Mouse (Mus musculus): ENCODE measurements around the gene Thumpd3. TPM values are rescaled to one million over a fixed set of nuclear protein-coding genes. Genes with fewer than 3 reads are reported as not detected.

The Thumpd3 gene
- polyA plus RNA-seq (2016; fragmentation: Nextera tagmentation; extraction: Ambion mirVana), result 61.0 and 66.1 TPM in 2 replicates

GRCm38 (mm10) chr6:113046041-113046975 lies at the start of gene Thumpd3:
Gene Thumpd3 (plus strand): TSS chr6:113046225.
- H3K36me3 ChIP-seq, result peaks cover 33% of the 10 kb centered on the region

GRCm38 (mm10) chr6:112999199-112999598 lies 46.8 kb upstream of the Thumpd3 start:
- Histone ChIP-seq H3K27ac (no peak overlapping the region), H3K36me3 (no peaks in the 10 kb centered on the region), H3K27me3 (ENCODE audit: insufficient read depth, poor library complexity, severe bottlenecking) (no peaks in the 10 kb centered on the region), H3K4me1 (replicated peaks) (peaks cover 12% of the 10 kb centered on the region), H3K9me3 (no peaks in the 10 kb centered on the region), H3K4me3 (no peak overlapping the region)
- DNase-seq (ENCODE audit: low spot score), result no peak
- 50% methylated on average over 2 of the region's 2 CpGs for WGBS

More at GRCm38 (mm10) chr6:113046041-113046975, at the start of gene Thumpd3:
- Histone ChIP-seq H3K4me3 (peak within 1 kb of the TSS; percentile 68), H3K27ac (peak within 1 kb of the TSS; percentile 91), H3K27me3 (ENCODE audit: insufficient read depth, poor library complexity, severe bottlenecking) (no peaks in the 10 kb centered on the region), H3K9me3 (no peaks in the 10 kb centered on the region), H3K4me1 (replicated peaks) (peaks cover 29% of the 10 kb centered on the region)
- peak; percentile 99 for DNase-seq (ENCODE audit: low spot score)
- WGBS, result 1% methylated on average over 59 of the region's 59 CpGs

- Histone ChIP-seq H3K4me1 (replicated peaks) (peaks cover 15% of the 10 kb centered on the region), H3K9me3 (no peaks in the 10 kb centered on the region), H3K27ac (peak overlapping the region; percentile 75), H3K36me3 (no peaks in the 10 kb centered on the region), H3K27me3 (ENCODE audit: insufficient read depth, poor library complexity, severe bottlenecking) (no peaks in the 10 kb centered on the region), H3K4me3 (no peak overlapping the region)
- peak; percentile 87 for DNase-seq (ENCODE audit: low spot score)
- 40% methylated on average over 11 of the region's 11 CpGs for WGBS
Measured at GRCm38 (mm10) chr6:113000666-113001287, 45.2 kb upstream of the Thumpd3 start.

- 76% methylated on average over 12 of the region's 12 CpGs for WGBS
- no peaks in the 10 kb centered on the region for H3K27me3 ChIP-seq (ENCODE audit: insufficient read depth, poor library complexity, severe bottlenecking)
- no peak overlapping the region for H3K27ac ChIP-seq
Measured at GRCm38 (mm10) chr6:113001719-113002118, 44.3 kb upstream of the Thumpd3 start.

GRCm38 (mm10) chr6:113003313-113004111 lies 42.5 kb upstream of the Thumpd3 start:
- Histone ChIP-seq H3K9me3 (no peaks in the 10 kb centered on the region), H3K4me3 (no peak overlapping the region), H3K4me1 (replicated peaks) (peaks cover 17% of the 10 kb centered on the region), H3K27me3 (ENCODE audit: insufficient read depth, poor library complexity, severe bottlenecking) (no peaks in the 10 kb centered on the region), H3K36me3 (no peaks in the 10 kb centered on the region), H3K27ac (no peak overlapping the region)
- DNase-seq (ENCODE audit: low spot score), result no peak
- WGBS, result 94% methylated on average over 10 of the region's 10 CpGs

More at GRCm38 (mm10) chr6:113001719-113002118, 44.3 kb upstream of the Thumpd3 start:
- DNase-seq (ENCODE audit: low spot score), result no peak
- H3K36me3 ChIP-seq, result no peaks in the 10 kb centered on the region
- H3K4me3 ChIP-seq, result no peak overlapping the region
- H3K4me1 ChIP-seq (replicated peaks), result peaks cover 15% of the 10 kb centered on the region
- no peaks in the 10 kb centered on the region for H3K9me3 ChIP-seq

GRCm38 (mm10) chr6:113006833-113007232 lies 39.2 kb upstream of the Thumpd3 start:
- Histone ChIP-seq H3K27me3 (ENCODE audit: insufficient read depth, poor library complexity, severe bottlenecking) (no peaks in the 10 kb centered on the region), H3K27ac (no peak overlapping the region)
- WGBS, result 61% methylated on average over 2 of the region's 2 CpGs

GRCm38 (mm10) chr6:113011886-113012285 lies 34.1 kb upstream of the Thumpd3 start:
- Histone ChIP-seq H3K4me3 (no peak overlapping the region), H3K4me1 (replicated peaks) (peaks cover 48% of the 10 kb centered on the region), H3K27ac (peak overlapping the region; percentile 89), H3K36me3 (no peaks in the 10 kb centered on the region), H3K9me3 (no peaks in the 10 kb centered on the region), H3K27me3 (ENCODE audit: insufficient read depth, poor library complexity, severe bottlenecking) (no peaks in the 10 kb centered on the region)
- 41% methylated on average over 2 of the region's 2 CpGs for WGBS
- DNase-seq (ENCODE audit: low spot score), result no peak

More at GRCm38 (mm10) chr6:113006833-113007232, 39.2 kb upstream of the Thumpd3 start:
- DNase-seq (ENCODE audit: low spot score), result no peak
- H3K9me3 ChIP-seq, result no peaks in the 10 kb centered on the region
- H3K4me3 ChIP-seq, result no peak overlapping the region
- H3K4me1 ChIP-seq (replicated peaks), result peaks cover 24% of the 10 kb centered on the region
- H3K36me3 ChIP-seq, result no peaks in the 10 kb centered on the region

- DNase-seq (ENCODE audit: low spot score), result peak; percentile 68
- H3K27me3 ChIP-seq (ENCODE audit: insufficient read depth, poor library complexity, severe bottlenecking), result no peaks in the 10 kb centered on the region
- H3K36me3 ChIP-seq, result no peaks in the 10 kb centered on the region
- 11% methylated on average over 6 of the region's 6 CpGs for WGBS
- peak overlapping the region; percentile 89 for H3K27ac ChIP-seq
- H3K4me1 ChIP-seq (replicated peaks), result peaks cover 54% of the 10 kb centered on the region
- no peak overlapping the region for H3K4me3 ChIP-seq
- no peaks in the 10 kb centered on the region for H3K9me3 ChIP-seq
Measured at GRCm38 (mm10) chr6:113012495-113012941, 33.5 kb upstream of the Thumpd3 start.

GRCm38 (mm10) chr6:113013550-113013949 lies 32.5 kb upstream of the Thumpd3 start:
- peaks cover 64% of the 10 kb centered on the region for H3K4me1 ChIP-seq (replicated peaks)
- WGBS, result 85% methylated on average over 4 of the region's 4 CpGs

GRCm38 (mm10) chr6:113017500-113018047 lies 28.5 kb upstream of the Thumpd3 start:
- H3K27ac ChIP-seq, result peak overlapping the region; percentile 56
- peaks cover 39% of the 10 kb centered on the region for H3K4me1 ChIP-seq (replicated peaks)
- DNase-seq (ENCODE audit: low spot score), result no peak
- H3K9me3 ChIP-seq, result no peaks in the 10 kb centered on the region
- H3K36me3 ChIP-seq, result no peaks in the 10 kb centered on the region
- H3K4me3 ChIP-seq, result no peak overlapping the region
- WGBS, result 67% methylated on average over 12 of the region's 12 CpGs
- no peaks in the 10 kb centered on the region for H3K27me3 ChIP-seq (ENCODE audit: insufficient read depth, poor library complexity, severe bottlenecking)

More at GRCm38 (mm10) chr6:113013550-113013949, 32.5 kb upstream of the Thumpd3 start:
- no peak overlapping the region for H3K4me3 ChIP-seq
- H3K27me3 ChIP-seq (ENCODE audit: insufficient read depth, poor library complexity, severe bottlenecking), result no peaks in the 10 kb centered on the region
- no peaks in the 10 kb centered on the region for H3K9me3 ChIP-seq
- DNase-seq (ENCODE audit: low spot score), result no peak
- H3K27ac ChIP-seq, result peak overlapping the region; percentile 89
- no peaks in the 10 kb centered on the region for H3K36me3 ChIP-seq

- Histone ChIP-seq H3K27ac (peak overlapping the region; percentile 56; the same call in 1 of the 2 replicates), H3K9me3 (no peaks in the 10 kb centered on the region), H3K36me3 (no peaks in the 10 kb centered on the region), H3K4me3 (no peak overlapping the region), H3K27me3 (ENCODE audit: insufficient read depth, poor library complexity, severe bottlenecking) (no peaks in the 10 kb centered on the region), H3K4me1 (replicated peaks) (peaks cover 33% of the 10 kb centered on the region)
- DNase-seq (ENCODE audit: low spot score), result no peak
- 23% methylated on average over 6 of the region's 6 CpGs for WGBS
Measured at GRCm38 (mm10) chr6:113018139-113018538, 27.9 kb upstream of the Thumpd3 start.

- peaks cover 44% of the 10 kb centered on the region for H3K4me1 ChIP-seq (replicated peaks)
- H3K9me3 ChIP-seq, result no peaks in the 10 kb centered on the region
- no peak overlapping the region for H3K4me3 ChIP-seq
- DNase-seq (ENCODE audit: low spot score), result no peak
- peak overlapping the region; percentile 78 for H3K27ac ChIP-seq
- no peaks in the 10 kb centered on the region for H3K36me3 ChIP-seq
- WGBS, result 48% methylated on average over 8 of the region's 8 CpGs
- peaks cover 7% of the 10 kb centered on the region for H3K27me3 ChIP-seq (ENCODE audit: insufficient read depth, poor library complexity, severe bottlenecking)
Measured at GRCm38 (mm10) chr6:113024866-113025265, 21.2 kb upstream of the Thumpd3 start.

All from hindbrain, embryonic 10.5 days (tissue).